Mouse (Mus musculus) liver, postnatal 0 days (tissue): ENCODE measurements around the gene Lgals9. TPM values are rescaled to one million over a fixed set of nuclear protein-coding genes. Genes with fewer than 3 reads are reported as not detected.

ENCODE experiments used
- ATAC-seq: fragments of 200-750 bp; cut with Nextera tagmentation; 2 replicates; pipeline ENCODE4 v1.8.0; 2017; ENCODE audit warnings: mild to moderate bottlenecking, moderate library complexity
- DNase-seq: peaks from one replicate; pipeline ENCODE4 v3.0.0-alpha.2; 2016
- H3K27ac ChIP-seq: fragments of 300-500 bp; sonication (generic); 2 replicates; pipeline ENCODE4 v1.5.1; 2014; ENCODE audit warnings: antibody characterized with exemption, moderate library complexity, mild to moderate bottlenecking, low read depth
- H3K27me3 ChIP-seq: fragments of 300-500 bp; sonication (generic); 2 replicates; pipeline ENCODE4 v1.6.1; 2014; ENCODE audit warnings: low read length, control low read depth, mixed read lengths; ENCODE audit not compliant: insufficient read depth
- H3K36me3 ChIP-seq: fragments of 300-500 bp; sonication (generic); replicated peaks from 2 replicates; pipeline ENCODE4 v1.6.1; 2014; ENCODE audit warnings: mild to moderate bottlenecking, control low read depth, low read length, moderate library complexity, mixed read lengths; ENCODE audit not compliant: insufficient read depth
- H3K4me1 ChIP-seq: fragments of 300-500 bp; sonication (generic); 2 replicates; pipeline ENCODE4 v1.6.1; 2014; ENCODE audit warnings: antibody characterized with exemption, mild to moderate bottlenecking, control low read depth; ENCODE audit not compliant: insufficient read depth
- H3K4me2 ChIP-seq: fragments of 300-500 bp; sonication (generic); 2 replicates; pipeline ENCODE4 v1.6.1; 2014; ENCODE audit warnings: low read depth, mild to moderate bottlenecking, low read length, moderate library complexity, mixed read lengths
- H3K4me3 ChIP-seq: fragments of 300-500 bp; sonication (generic); 2 replicates; pipeline ENCODE4 v1.5.1; 2014; ENCODE audit warnings: low read depth, low read length
- H3K9ac ChIP-seq: fragments of 300-500 bp; sonication (generic); replicated peaks from 2 replicates; pipeline ENCODE4 v1.6.1; 2014; ENCODE audit warnings: mild to moderate bottlenecking, moderate library complexity
- H3K9me3 ChIP-seq: fragments of 300-500 bp; sonication (generic); 2 replicates; pipeline ENCODE4 v1.6.1; 2016; ENCODE audit warnings: mild to moderate bottlenecking, control low read depth, low read length, mixed read lengths
- CTCF ChIP-seq: sonication (generic); IDR thresholded peaks from 2 replicates; pipeline ENCODE4 v1.5.1; 2016; ENCODE audit warnings: antibody characterized with exemption, low read depth
- EP300 ChIP-seq: IDR thresholded peaks from 2 replicates; pipeline ENCODE4 v1.6.1; 2016; ENCODE audit warnings: antibody characterized with exemption, low read depth, mild to moderate bottlenecking
- WGBS: fragments of 180-500 bp; shearing (Covaris S2); extraction: QIAGEN DNeasy Blood & Tissue Kit; methylation state at CpG from one replicate; pipeline ENCODE4 v1.1.7; 2014; ENCODE audit not compliant: insufficient replicate concordance; 5-methylcytosine and 5-hydroxymethylcytosine counted together
- polyA plus RNA-seq: library from polyadenylated mRNA; unstranded; fragments of >200 nt; fragmentation: Nextera tagmentation; extraction: Ambion mirVana; gene quantifications from 2 replicates; pipeline ENCODE4 v1.2.1, GENCODE M21; 2015

Lgals9 gene
- polyA plus RNA-seq, 1 experiment from 2014 or later, result 373 TPM

GRCm38 (mm10) chr11:78971746-78972145 lies 13.0 kb downstream of the Lgals9 start:
- Histone ChIP-seq H3K4me3 (no peak overlapping the region), H3K27me3 (no peaks in the 10 kb centered on the region), H3K9me3 (no peaks in the 10 kb centered on the region), H3K27ac (no peak overlapping the region), H3K9ac (no peak overlapping the region), H3K36me3 (peaks cover 99% of the 10 kb centered on the region), H3K4me1 (peaks cover 10% of the 10 kb centered on the region; the same call in 1 of the 2 replicates), H3K4me2 (no peak overlapping the region)
- WGBS, result 82% methylated on average over 3 of the region's 3 CpGs
- no peak for ATAC-seq
- TF ChIP-seq CTCF (no peak), EP300 (no peak)
- no peak for DNase-seq

GRCm38 (mm10) chr11:78971096-78971495 lies 13.7 kb downstream of the Lgals9 start:
- H3K9me3 ChIP-seq, result no peaks in the 10 kb centered on the region
- WGBS, result 80% methylated on average over 8 of the region's 8 CpGs
- no peak for ATAC-seq
- peaks cover 10% of the 10 kb centered on the region; the same call in 1 of the 2 replicates for H3K4me1 ChIP-seq
- H3K9ac ChIP-seq, result no peak overlapping the region
- no peak for DNase-seq
- H3K27me3 ChIP-seq, result no peaks in the 10 kb centered on the region
- no peak overlapping the region for H3K27ac ChIP-seq
- H3K4me3 ChIP-seq, result no peak overlapping the region
- no peak for TF ChIP-seq CTCF
- TF ChIP-seq EP300, result no peak
- H3K36me3 ChIP-seq, result peaks cover 99% of the 10 kb centered on the region
- H3K4me2 ChIP-seq, result no peak overlapping the region

- DNase-seq (no peak), ATAC-seq (no peak)
- H3K27ac ChIP-seq, result no peak overlapping the region
- H3K27me3 ChIP-seq, result no peaks in the 10 kb centered on the region
- H3K4me2 ChIP-seq, result no peak overlapping the region
- H3K9me3 ChIP-seq, result no peaks in the 10 kb centered on the region
- H3K9ac ChIP-seq, result no peak overlapping the region
- TF ChIP-seq EP300, result no peak
- no peak for TF ChIP-seq CTCF
- no peaks in the 10 kb centered on the region for H3K4me1 ChIP-seq
- H3K4me3 ChIP-seq, result no peak overlapping the region
- 80% methylated on average over 4 of the region's 4 CpGs for WGBS
- peaks cover 98% of the 10 kb centered on the region for H3K36me3 ChIP-seq
These were observed 16.6 kb downstream of the Lgals9 start for GRCm38 (mm10) chr11:78968121-78968520.

GRCm38 (mm10) chr11:78967371-78967770 lies 17.4 kb downstream of the Lgals9 start:
- WGBS, result 20% methylated on average over 4 of the region's 4 CpGs
- peaks cover 98% of the 10 kb centered on the region for H3K36me3 ChIP-seq
- ATAC-seq, result peak; percentile 65

GRCm38 (mm10) chr11:78961221-78961620 lies 23.5 kb downstream of the Lgals9 start:
- DNase-seq (no peak), ATAC-seq (no peak)
- Histone ChIP-seq H3K9me3 (no peaks in the 10 kb centered on the region), H3K27ac (no peak overlapping the region), H3K27me3 (no peaks in the 10 kb centered on the region), H3K4me3 (no peak overlapping the region), H3K36me3 (peaks cover 40% of the 10 kb centered on the region), H3K4me2 (no peak overlapping the region), H3K4me1 (no peaks in the 10 kb centered on the region), H3K9ac (no peak overlapping the region)
- TF ChIP-seq CTCF (no peak), EP300 (no peak)
- 59% methylated on average over 5 of the region's 5 CpGs for WGBS

More at GRCm38 (mm10) chr11:78967371-78967770, 17.4 kb downstream of the Lgals9 start:
- no peaks in the 10 kb centered on the region for H3K27me3 ChIP-seq
- no peak overlapping the region for H3K27ac ChIP-seq
- peak; percentile 64 for DNase-seq
- no peak overlapping the region for H3K4me2 ChIP-seq
- H3K4me1 ChIP-seq, result no peaks in the 10 kb centered on the region
- no peak overlapping the region for H3K9ac ChIP-seq
- H3K9me3 ChIP-seq, result no peaks in the 10 kb centered on the region
- no peak overlapping the region for H3K4me3 ChIP-seq
- TF ChIP-seq CTCF, result peak; percentile 86
- no peak for TF ChIP-seq EP300

GRCm38 (mm10) chr11:78959841-78960520 lies 24.8 kb downstream of the Lgals9 start:
- WGBS, result 53% methylated on average over 5 of the region's 5 CpGs
- Histone ChIP-seq H3K9me3 (no peaks in the 10 kb centered on the region), H3K9ac (no peak overlapping the region), H3K4me1 (no peaks in the 10 kb centered on the region), H3K4me3 (no peak overlapping the region), H3K36me3 (peaks cover 29% of the 10 kb centered on the region), H3K27ac (no peak overlapping the region), H3K27me3 (no peaks in the 10 kb centered on the region), H3K4me2 (no peak overlapping the region)
- TF ChIP-seq EP300 (no peak), CTCF (peak; percentile 64)
- no peak for DNase-seq
- no peak for ATAC-seq
